Mouse (Mus musculus): Measurements from ENCODE around the gene Acss1.

The Acss1 gene

GRCm38 (mm10) chr2:150637702-150638369 lies 30.5 kb downstream of the Acss1 start:
- H3K36me3 ChIP-seq (ENCODE audit: control insufficient read depth, insufficient read depth, low read length, poor library complexity, severe bottlenecking) = peaks cover 23% of the 10 kb centered on the region
- H3K27me3 ChIP-seq (ENCODE audit: control insufficient read depth, insufficient read depth, low read length, poor library complexity, severe bottlenecking) = no peaks in the 10 kb centered on the region
- no peak for DNase-seq (ENCODE audit: low read depth, low spot score)

GRCm38 (mm10) chr2:150635877-150636446 lies 32.3 kb downstream of the Acss1 start:
- Histone ChIP-seq H3K27me3 (ENCODE audit: control insufficient read depth, insufficient read depth, low read length, poor library complexity, severe bottlenecking) (no peaks in the 10 kb centered on the region), H3K36me3 (ENCODE audit: control insufficient read depth, insufficient read depth, low read length, poor library complexity, severe bottlenecking) (peaks cover 21% of the 10 kb centered on the region)
- DNase-seq (ENCODE audit: low read depth, low spot score) = no peak

- no peak for DNase-seq (ENCODE audit: low read depth, low spot score)
- Histone ChIP-seq H3K36me3 (ENCODE audit: control insufficient read depth, insufficient read depth, low read length, poor library complexity, severe bottlenecking) (peaks cover 15% of the 10 kb centered on the region), H3K27me3 (ENCODE audit: control insufficient read depth, insufficient read depth, low read length, poor library complexity, severe bottlenecking) (no peaks in the 10 kb centered on the region)
Measured at GRCm38 (mm10) chr2:150629255-150629654, 39.0 kb downstream of the Acss1 start.

GRCm38 (mm10) chr2:150627140-150627539 lies 41.2 kb downstream of the Acss1 start:
- no peak for DNase-seq (ENCODE audit: low read depth, low spot score)
- Histone ChIP-seq H3K27me3 (ENCODE audit: control insufficient read depth, insufficient read depth, low read length, poor library complexity, severe bottlenecking) (no peaks in the 10 kb centered on the region), H3K36me3 (ENCODE audit: control insufficient read depth, insufficient read depth, low read length, poor library complexity, severe bottlenecking) (peaks cover 14% of the 10 kb centered on the region)

- H3K27me3 ChIP-seq (ENCODE audit: control insufficient read depth, insufficient read depth, low read length, poor library complexity, severe bottlenecking) = no peaks in the 10 kb centered on the region
- no peak for DNase-seq (ENCODE audit: low read depth, low spot score)
- peaks cover 15% of the 10 kb centered on the region for H3K36me3 ChIP-seq (ENCODE audit: control insufficient read depth, insufficient read depth, low read length, poor library complexity, severe bottlenecking)
Measured at GRCm38 (mm10) chr2:150624926-150625325, 43.4 kb downstream of the Acss1 start.

- peaks cover 21% of the 10 kb centered on the region for H3K36me3 ChIP-seq (ENCODE audit: control insufficient read depth, insufficient read depth, low read length, poor library complexity, severe bottlenecking)
- DNase-seq (ENCODE audit: low read depth, low spot score) = no peak
- H3K27me3 ChIP-seq (ENCODE audit: control insufficient read depth, insufficient read depth, low read length, poor library complexity, severe bottlenecking) = no peaks in the 10 kb centered on the region
Measured at GRCm38 (mm10) chr2:150623957-150624356, 44.3 kb downstream of the Acss1 start.

- DNase-seq (ENCODE audit: low read depth, low spot score) = no peak
- H3K27me3 ChIP-seq (ENCODE audit: control insufficient read depth, insufficient read depth, low read length, poor library complexity, severe bottlenecking) = no peaks in the 10 kb centered on the region
- peaks cover 16% of the 10 kb centered on the region for H3K36me3 ChIP-seq (ENCODE audit: control insufficient read depth, insufficient read depth, low read length, poor library complexity, severe bottlenecking)
Measured at GRCm38 (mm10) chr2:150621698-150622097, 46.6 kb downstream of the Acss1 start.

- H3K36me3 ChIP-seq (ENCODE audit: control insufficient read depth, insufficient read depth, low read length, poor library complexity, severe bottlenecking) = no peaks in the 10 kb centered on the region
- DNase-seq (ENCODE audit: low read depth, low spot score) = no peak
- no peaks in the 10 kb centered on the region for H3K27me3 ChIP-seq (ENCODE audit: control insufficient read depth, insufficient read depth, low read length, poor library complexity, severe bottlenecking)
Measured at GRCm38 (mm10) chr2:150610097-150610496, 58.2 kb downstream of the Acss1 start.

- no peaks in the 10 kb centered on the region for H3K36me3 ChIP-seq (ENCODE audit: control insufficient read depth, insufficient read depth, low read length, poor library complexity, severe bottlenecking)
- no peaks in the 10 kb centered on the region for H3K27me3 ChIP-seq (ENCODE audit: control insufficient read depth, insufficient read depth, low read length, poor library complexity, severe bottlenecking)
- peak; percentile 85 for DNase-seq (ENCODE audit: low read depth, low spot score)
Measured at GRCm38 (mm10) chr2:150608872-150609560, 59.3 kb downstream of the Acss1 start.

GRCm38 (mm10) chr2:150608087-150608799 lies 60.1 kb downstream of the Acss1 start, which contains the start of gene Apmap:
Gene Apmap, minus strand, starts transcription at chr2:150608567.
- DNase-seq (ENCODE audit: low read depth, low spot score) = peak; percentile 97
- H3K27me3 ChIP-seq (ENCODE audit: control insufficient read depth, insufficient read depth, low read length, poor library complexity, severe bottlenecking) = no peaks in the 10 kb centered on the region

GRCm38 (mm10) chr2:150607086-150607485 lies 61.2 kb downstream of the Acss1 start:
- DNase-seq (ENCODE audit: low read depth, low spot score) = no peak
- Histone ChIP-seq H3K27me3 (ENCODE audit: control insufficient read depth, insufficient read depth, low read length, poor library complexity, severe bottlenecking) (no peaks in the 10 kb centered on the region), H3K36me3 (ENCODE audit: control insufficient read depth, insufficient read depth, low read length, poor library complexity, severe bottlenecking) (no peaks in the 10 kb centered on the region)

More at GRCm38 (mm10) chr2:150608087-150608799, 60.1 kb downstream of the Acss1 start, which contains the start of gene Apmap:
- no peaks in the 10 kb centered on the region for H3K36me3 ChIP-seq (ENCODE audit: control insufficient read depth, insufficient read depth, low read length, poor library complexity, severe bottlenecking)

- Histone ChIP-seq H3K27me3 (ENCODE audit: control insufficient read depth, insufficient read depth, low read length, poor library complexity, severe bottlenecking) (no peaks in the 10 kb centered on the region), H3K36me3 (ENCODE audit: control insufficient read depth, insufficient read depth, low read length, poor library complexity, severe bottlenecking) (no peaks in the 10 kb centered on the region)
- DNase-seq (ENCODE audit: low read depth, low spot score) = no peak
Measured at GRCm38 (mm10) chr2:150604802-150605201, 63.5 kb downstream of the Acss1 start.

GRCm38 (mm10) chr2:150602166-150602565 lies 66.1 kb downstream of the Acss1 start:
- no peak for DNase-seq (ENCODE audit: low read depth, low spot score)
- Histone ChIP-seq H3K36me3 (ENCODE audit: control insufficient read depth, insufficient read depth, low read length, poor library complexity, severe bottlenecking) (no peaks in the 10 kb centered on the region; the same call in 1 of the 2 replicates), H3K27me3 (ENCODE audit: control insufficient read depth, insufficient read depth, low read length, poor library complexity, severe bottlenecking) (no peaks in the 10 kb centered on the region)

GRCm38 (mm10) chr2:150600263-150600662 lies 68.0 kb downstream of the Acss1 start:
- no peaks in the 10 kb centered on the region for H3K27me3 ChIP-seq (ENCODE audit: control insufficient read depth, insufficient read depth, low read length, poor library complexity, severe bottlenecking)
- DNase-seq (ENCODE audit: low read depth, low spot score) = no peak
- H3K36me3 ChIP-seq (ENCODE audit: control insufficient read depth, insufficient read depth, low read length, poor library complexity, severe bottlenecking) = no peaks in the 10 kb centered on the region; the same call in 1 of the 2 replicates

Data from splenic B cell, adult 2 months (primary cell).